Comparison of ENCODE assay signal across 10 mouse cellular contexts in the genomic region with DNA sequence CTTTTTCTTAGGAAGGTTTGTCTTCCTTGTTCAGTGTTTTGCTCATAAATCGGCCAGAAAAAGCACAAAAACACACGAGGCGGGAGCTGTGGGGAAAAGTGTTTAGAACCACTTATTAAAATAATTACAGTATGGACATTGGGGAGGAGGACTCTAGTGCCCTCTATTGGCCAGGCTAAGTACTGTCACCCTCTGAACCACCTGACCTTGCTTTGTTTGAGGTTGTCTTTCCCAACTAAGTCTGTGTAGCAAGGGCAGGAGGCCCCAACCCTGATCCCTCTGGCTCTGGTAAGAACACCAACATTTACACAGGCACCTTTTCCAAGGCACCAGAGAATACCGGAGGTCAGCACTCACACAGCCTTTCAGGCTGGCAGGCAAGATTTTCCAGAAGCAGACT. TPM values are rescaled to one million over a fixed set of nuclear protein-coding genes. Genes with fewer than 3 reads are reported as not detected.
A peak's percentile ranks its signal among the peaks of the same experiment; 100 is the strongest.
DNase-seq lines count a peak whose midpoint lies in the region; ATAC-seq and TF ChIP-seq lines count a peak whose summit lies in the region.
"Had no signal": no experiment of that assay in that cellular context is flagged by ENCODE, and none has a peak within 500 bp of the region (broad histone marks: within the 10 kb centered on the region; RNA-seq: fewer than 3 reads in every experiment).

No protein-coding gene starts in this region.

- DNase-seq in heart, adult 8-10 months (ENCODE audit: low spot score): peak; percentile 52
- DNase-seq in adrenal gland, postnatal 36 days: peak; percentile 23 to 51
- DNase-seq in heart, postnatal 14 days: peak; percentile 47 to 65
- peak; percentile 54 for DNase-seq in lung, embryonic 14.5 days
- DNase-seq in left cerebral cortex, adult 18-20 months (ENCODE audit: low spot score in 2 of 2): no peak

- H3K9ac ChIP-seq in heart, embryonic 11.5 days (ENCODE audit: low read depth, low read length): no peak overlapping the region
- H3K9ac ChIP-seq in lung, embryonic 14.5 days: no peak overlapping the region
- no peak overlapping the region for H3K9ac ChIP-seq in stomach, embryonic 15.5 days
- H3K9ac ChIP-seq: embryonic facial prominence, embryonic 15.5 days; neural tube, embryonic 12.5 days had no signal

- no peaks in the 10 kb centered on the region for H3K9me3 ChIP-seq in heart, embryonic 11.5 days (replicated peaks; ENCODE audit: control insufficient read depth, low read length)
- H3K9me3 ChIP-seq in lung, embryonic 14.5 days (ENCODE audit: low read depth, low read length): no peaks in the 10 kb centered on the region
- no peaks in the 10 kb centered on the region for H3K9me3 ChIP-seq in stomach, embryonic 15.5 days
- H3K9me3 ChIP-seq: embryonic facial prominence, embryonic 15.5 days; neural tube, embryonic 12.5 days had no signal

- no peak overlapping the region for H3K4me2 ChIP-seq in heart, embryonic 11.5 days
- H3K4me2 ChIP-seq in lung, embryonic 14.5 days: no peak overlapping the region
- no peak overlapping the region for H3K4me2 ChIP-seq in stomach, embryonic 15.5 days
- H3K4me2 ChIP-seq: embryonic facial prominence, embryonic 15.5 days; neural tube, embryonic 12.5 days had no signal

- H3K27ac ChIP-seq in heart, embryonic 11.5 days (ENCODE audit: low read depth, low read length): no peak overlapping the region
- H3K27ac ChIP-seq in lung, embryonic 14.5 days (ENCODE audit: low read depth): no peak overlapping the region
- H3K27ac ChIP-seq in stomach, embryonic 15.5 days: no peak overlapping the region
- H3K27ac ChIP-seq: embryonic facial prominence, embryonic 15.5 days; neural tube, embryonic 12.5 days had no signal

- no peaks in the 10 kb centered on the region for H3K36me3 ChIP-seq in heart, embryonic 11.5 days (ENCODE audit: control insufficient read depth, insufficient read depth, low read length)
- no peaks in the 10 kb centered on the region for H3K36me3 ChIP-seq in lung, embryonic 14.5 days (ENCODE audit: insufficient read depth)
- no peaks in the 10 kb centered on the region for H3K36me3 ChIP-seq in stomach, embryonic 15.5 days
- H3K36me3 ChIP-seq: embryonic facial prominence, embryonic 15.5 days; neural tube, embryonic 12.5 days had no signal

- no peaks in the 10 kb centered on the region for H3K4me1 ChIP-seq in heart, embryonic 11.5 days (ENCODE audit: control insufficient read depth, insufficient read depth, low read length)
- no peaks in the 10 kb centered on the region for H3K4me1 ChIP-seq in lung, embryonic 14.5 days (ENCODE audit: insufficient read depth)
- 0 out of 2 replicates have a peak, but pooled peaks cover 4% of the 10 kb centered on the region for H3K4me1 ChIP-seq in stomach, embryonic 15.5 days
- H3K4me1 ChIP-seq: embryonic facial prominence, embryonic 15.5 days; neural tube, embryonic 12.5 days had no signal

- no peak for ATAC-seq in heart, embryonic 11.5 days (replicated peaks; ENCODE audit: insufficient number of reproducible peaks, low FRiP score, low TSS enrichment)
- ATAC-seq in CD4-positive, CD25-positive, alpha-beta regulatory T cell, adult 4 months: peak; percentile 84
- no peak; the same call in 1 of the 2 replicates for ATAC-seq in lung, embryonic 14.5 days (ENCODE audit: insufficient read depth)
- peak; percentile 62 for ATAC-seq in stomach, embryonic 15.5 days (ENCODE audit: insufficient read depth, low FRiP score, low read depth)

- TF ChIP-seq CTCF in lung, embryonic 14.5 days (IDR thresholded peaks at IDR 0.05; ENCODE audit: low read depth): peak; percentile 78

- no peak overlapping the region for H3K4me3 ChIP-seq in heart, embryonic 11.5 days (ENCODE audit: low read depth, low read length)
- H3K4me3 ChIP-seq in lung, embryonic 14.5 days (ENCODE audit: low read depth, low read length): no peak overlapping the region
- no peak overlapping the region for H3K4me3 ChIP-seq in stomach, embryonic 15.5 days (replicated peaks)
- H3K4me3 ChIP-seq: embryonic facial prominence, embryonic 15.5 days; neural tube, embryonic 12.5 days had no signal

- intact Hi-C loops in heart, postnatal 14 days (cut with DNase I): no loop called here

- WGBS in heart, embryonic 11.5 days (ENCODE audit: insufficient replicate concordance): 66% methylated on average over 4 of the region's 4 CpGs
- 68% methylated on average over 4 of the region's 4 CpGs for WGBS in lung, embryonic 14.5 days
- 61% methylated on average over 4 of the region's 4 CpGs for WGBS in stomach, embryonic 15.5 days

- no peaks in the 10 kb centered on the region for H3K27me3 ChIP-seq in heart, embryonic 11.5 days (ENCODE audit: control insufficient read depth, insufficient read depth, low read length)
- no peaks in the 10 kb centered on the region for H3K27me3 ChIP-seq in lung, embryonic 14.5 days (ENCODE audit: insufficient read depth, low read length)
- H3K27me3 ChIP-seq in stomach, embryonic 15.5 days (replicated peaks): no peaks in the 10 kb centered on the region
- H3K27me3 ChIP-seq: embryonic facial prominence, embryonic 15.5 days; neural tube, embryonic 12.5 days had no signal

RNA-seq across cellular contexts. Expression of gene Cmtm8, which starts 28.6 kb away (rescaled TPM):
- 10 to 100 TPM; 11.5 to 12.5 (median 11.7) TPM for total RNA-seq in heart, adult 8-10 months (2022)
- polyA plus RNA-seq in heart, embryonic 11.5 days (2014; fragmentation: Nextera tagmentation; extraction: Ambion mirVana): 14.4 and 16.2 TPM in 2 replicates
- polyA plus RNA-seq in CD4-positive, CD25-positive, alpha-beta regulatory T cell, adult 4 months (2017; shearing (Covaris generic)): not detected
- 1 to 10 TPM; 5.7 to 6.9 TPM for total RNA-seq in adrenal gland, postnatal 36 days (2021)
- 10 to 100 TPM; 12.8 to 15.0 TPM for total RNA-seq in heart, postnatal 14 days (2021)
- polyA plus RNA-seq in lung, embryonic 14.5 days (2014; fragmentation: Nextera tagmentation; extraction: Ambion mirVana): 75.4 and 81.5 TPM in 2 replicates
- 63.7 and 66.1 TPM in 2 replicates for polyA plus RNA-seq in stomach, embryonic 15.5 days (2015; fragmentation: Nextera tagmentation; extraction: Ambion mirVana)
- 1 to 10 TPM; 1.5 to 1.9 TPM for total RNA-seq in left cerebral cortex, adult 18-20 months (2021)

RNA-seq across cellular contexts. Expression of gene Cmtm7, which starts 33.7 kb away (rescaled TPM):
- 10 to 100 TPM; 10.5 to 16.6 (median 12.6) TPM for total RNA-seq in heart, adult 8-10 months (2022)
- 105 and 121 TPM in 2 replicates for polyA plus RNA-seq in heart, embryonic 11.5 days (2014; fragmentation: Nextera tagmentation; extraction: Ambion mirVana)
- polyA plus RNA-seq in CD4-positive, CD25-positive, alpha-beta regulatory T cell, adult 4 months (2017; shearing (Covaris generic)): 10 to 100 TPM; 78.3 to 83.4 TPM
- 10 to 100 TPM; 29.2 to 39.2 TPM for total RNA-seq in adrenal gland, postnatal 36 days (2021)
- 10 to 100 TPM; 14.9 to 21.4 TPM for total RNA-seq in heart, postnatal 14 days (2021)
- 81.7 and 93.0 TPM in 2 replicates for polyA plus RNA-seq in lung, embryonic 14.5 days (2014; fragmentation: Nextera tagmentation; extraction: Ambion mirVana)
- polyA plus RNA-seq in stomach, embryonic 15.5 days (2015; fragmentation: Nextera tagmentation; extraction: Ambion mirVana): 103 and 105 TPM in 2 replicates
- 1 to 10 TPM; 3.6 to 5.0 TPM for total RNA-seq in left cerebral cortex, adult 18-20 months (2021)

Comparison
In these comparisons a context has a peak if more than half of its experiments do, and no peak if none do; other contexts are left out.
1. DNase-seq: peak in heart, adult 8-10 months (single experiment), adrenal gland, postnatal 36 days (2 of 2), heart, postnatal 14 days (2 of 2) and lung, embryonic 14.5 days (single experiment); none in left cerebral cortex, adult 18-20 months (0 of 2).
2. ATAC-seq: peak in CD4-positive, CD25-positive, alpha-beta regulatory T cell, adult 4 months (single experiment) and stomach, embryonic 15.5 days (single experiment); none in heart, embryonic 11.5 days (single experiment) and lung, embryonic 14.5 days (single experiment).